Mouse (Mus musculus): ENCODE measurements around the gene Gm11939.
"Not testable (repeated sequence)": the region's sequence is repeated elsewhere in the genome, so short reads cannot be mapped to it uniquely, and the experiment has no call there.

Gm11939 gene

GRCm38 (mm10) chr11:99559366-99559765, at the start of gene Gm11939:
TSS of gene Gm11939 (minus strand) at chr11:99559466.
- DNase-seq (ENCODE audit: low spot score in 2 of 2): no peak

DNA sequence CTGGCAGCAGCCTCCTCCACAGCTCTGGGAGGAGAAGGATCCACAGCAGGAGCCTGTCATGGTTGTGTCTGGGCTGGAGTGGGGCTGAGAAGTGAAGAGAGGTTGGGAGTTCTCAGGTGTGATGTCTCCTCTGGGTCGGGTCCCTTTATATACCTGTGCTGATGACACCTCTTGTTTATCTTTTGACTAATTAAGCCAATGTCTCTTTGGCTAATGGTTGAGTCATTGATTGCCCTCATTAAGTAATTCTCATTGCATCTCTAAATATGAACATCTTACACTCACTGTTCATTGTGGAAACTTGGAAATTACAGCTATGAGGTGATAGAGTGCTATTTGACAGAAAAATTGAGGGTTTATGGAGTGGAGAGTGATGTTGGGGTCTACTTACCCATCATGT, 43.9 kb upstream of the Gm11939 start, which contains the start of gene Gm11938:
Gm11938 (minus strand) TSS at position 101 of the 400 bp plus-strand sequence.
- not testable (repeated sequence) for DNase-seq (ENCODE audit: low spot score in 2 of 2)

- DNase-seq (ENCODE audit: low spot score in 2 of 2): not testable (repeated sequence)
Observed at GRCm38 (mm10) chr11:99597742-99598141, 38.5 kb upstream of the Gm11939 start, which contains the start of gene Krtap9-3. TSS of gene Krtap9-3 (minus strand) at chr11:99598105.

DNA sequence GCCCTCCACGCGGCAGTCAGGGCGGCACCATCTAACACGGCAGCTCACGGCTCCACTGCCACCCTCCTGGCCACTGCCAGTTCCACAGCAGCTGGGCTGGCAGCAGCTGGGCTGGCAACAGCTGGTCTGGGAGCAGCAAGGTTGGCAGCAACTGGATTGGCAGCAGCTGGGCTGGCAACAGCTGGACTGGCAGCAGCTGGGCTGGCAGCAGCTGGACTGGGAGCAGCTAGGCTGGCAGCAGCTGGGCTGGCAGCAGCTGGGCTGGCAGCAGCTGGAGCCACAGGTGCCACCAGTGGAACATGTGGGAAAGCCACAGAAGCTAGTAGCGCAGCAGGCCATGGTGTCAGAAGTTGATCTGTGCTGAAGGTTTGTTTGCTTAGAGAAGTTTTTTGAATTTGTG, 31.7 kb upstream of the Gm11939 start, which contains the start of gene Krtap1-3:
Krtap1-3 (minus strand) TSS at position 359 of the 400 bp plus-strand sequence.
- no peak for DNase-seq (ENCODE audit: low spot score in 2 of 2)

GRCm38 (mm10) chr11:99585096-99585495, 25.8 kb upstream of the Gm11939 start:
- no peak for DNase-seq (ENCODE audit: low spot score in 2 of 2)

GRCm38 (mm10) chr11:99583245-99583704, 24.0 kb upstream of the Gm11939 start, which contains the start of gene Krtap1-4:
TSS of gene Krtap1-4 (minus strand) at chr11:99583654.
- no peak for DNase-seq (ENCODE audit: low spot score in 2 of 2)

GRCm38 (mm10) chr11:99581564-99581963, 22.3 kb upstream of the Gm11939 start:
- no peak for DNase-seq (ENCODE audit: low spot score in 2 of 2)

GRCm38 (mm10) chr11:99581051-99581450, 21.8 kb upstream of the Gm11939 start:
- DNase-seq (ENCODE audit: low spot score in 2 of 2): no peak

GRCm38 (mm10) chr11:99580636-99581035, 21.4 kb upstream of the Gm11939 start, which contains the start of gene Krtap1-5:
TSS of gene Krtap1-5 (minus strand) at chr11:99581016.
- no peak for DNase-seq (ENCODE audit: low spot score in 2 of 2)

- peak; percentile 18 to 63 for DNase-seq (ENCODE audit: low spot score in 2 of 2)
Observed at GRCm38 (mm10) chr11:99574106-99574505, 14.8 kb upstream of the Gm11939 start.

DNA sequence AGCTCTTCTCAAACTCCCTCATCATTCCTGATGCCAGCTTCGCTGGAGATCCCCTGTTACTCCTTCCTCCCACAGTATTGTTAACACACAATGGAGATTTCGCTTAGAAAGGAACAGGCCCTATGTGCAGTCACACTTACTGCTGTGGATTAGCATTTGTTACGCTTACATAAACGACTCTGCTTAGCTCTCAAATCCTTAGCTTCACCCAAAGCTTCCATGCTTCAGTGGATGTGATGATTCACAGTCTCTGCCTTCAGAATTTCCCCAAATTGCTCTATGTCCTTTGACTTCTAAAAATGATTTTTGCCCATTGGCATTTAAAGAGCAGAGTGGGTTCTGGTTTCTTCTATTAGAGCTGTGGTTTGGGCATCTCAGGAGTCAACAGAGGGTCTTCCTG, 13.9 kb upstream of the Gm11939 start:
- DNase-seq (ENCODE audit: low spot score in 2 of 2): no peak

- no peak for DNase-seq (ENCODE audit: low spot score in 2 of 2)
Observed at GRCm38 (mm10) chr11:99566530-99566929, 7.3 kb upstream of the Gm11939 start, which contains the start of gene Krtap3-1. TSS of gene Krtap3-1 (minus strand) at chr11:99566630.

GRCm38 (mm10) chr11:99562580-99562979, 3.3 kb upstream of the Gm11939 start:
- no peak for DNase-seq (ENCODE audit: low spot score in 2 of 2)

DNA sequence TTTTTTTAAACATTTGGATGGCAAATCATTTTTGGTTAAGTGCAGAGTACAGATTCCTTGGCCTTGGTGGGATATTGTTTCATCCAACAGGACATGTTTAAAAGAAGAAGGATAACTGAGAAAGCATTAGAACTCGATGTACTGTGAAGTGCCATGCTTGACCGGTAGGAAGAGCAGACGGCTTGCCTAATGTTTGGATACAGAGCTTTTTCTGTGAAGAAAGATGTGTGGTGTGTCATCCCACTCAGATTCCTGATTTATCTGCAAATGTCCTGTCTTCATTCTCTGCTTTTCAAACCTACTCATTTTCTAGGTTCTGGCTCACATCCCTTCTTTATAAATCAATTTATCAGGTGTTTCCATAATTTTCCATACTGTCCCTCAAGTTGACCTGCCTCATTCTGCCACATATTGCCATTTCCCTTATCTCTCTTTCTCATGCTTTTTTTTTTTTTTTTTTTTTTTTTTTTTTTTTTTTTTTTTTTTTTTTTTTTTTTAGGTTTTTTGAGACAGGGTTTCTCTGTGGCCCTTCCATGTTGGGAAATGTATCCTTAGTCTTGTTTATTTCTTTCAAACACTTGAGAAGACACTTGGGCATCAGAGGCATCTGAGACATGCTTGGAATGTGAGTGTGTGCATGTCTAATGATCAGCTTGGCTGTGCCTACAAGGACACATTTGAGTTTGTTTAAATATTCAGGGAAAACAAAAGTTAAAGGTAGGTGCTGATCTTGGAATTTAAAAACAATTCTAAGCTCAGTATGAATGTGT, 1.1 kb downstream of the Gm11939 start:
- no peak for DNase-seq (ENCODE audit: low spot score in 2 of 2)

DNA sequence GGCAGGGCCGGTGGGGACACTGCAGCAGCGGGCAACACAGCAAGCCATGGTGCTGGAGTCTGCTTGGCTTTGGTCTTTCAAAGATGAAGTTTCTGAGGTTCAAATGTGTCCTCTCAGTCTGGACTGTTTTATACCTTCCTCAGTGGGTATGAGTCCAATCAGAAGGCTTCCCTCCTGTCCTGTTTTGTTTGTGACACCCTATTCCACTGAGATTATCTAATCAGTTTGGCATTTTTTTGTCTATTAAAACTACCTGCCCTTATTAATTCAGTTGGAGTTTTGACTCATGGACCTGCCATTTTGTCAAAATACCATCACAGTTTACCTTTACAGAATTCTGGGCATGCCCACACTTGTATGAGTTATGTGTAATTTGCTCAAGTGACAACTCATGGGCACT, 2.5 kb downstream of the Gm11939 start, which contains the start of gene Krtap3-2:
Krtap3-2 (minus strand) TSS at position 101 of the 400 bp plus-strand sequence.
- DNase-seq (ENCODE audit: low spot score in 2 of 2): no peak

GRCm38 (mm10) chr11:99556195-99556594, 3.1 kb downstream of the Gm11939 start:
- DNase-seq (ENCODE audit: low spot score in 2 of 2): no peak

DNA sequence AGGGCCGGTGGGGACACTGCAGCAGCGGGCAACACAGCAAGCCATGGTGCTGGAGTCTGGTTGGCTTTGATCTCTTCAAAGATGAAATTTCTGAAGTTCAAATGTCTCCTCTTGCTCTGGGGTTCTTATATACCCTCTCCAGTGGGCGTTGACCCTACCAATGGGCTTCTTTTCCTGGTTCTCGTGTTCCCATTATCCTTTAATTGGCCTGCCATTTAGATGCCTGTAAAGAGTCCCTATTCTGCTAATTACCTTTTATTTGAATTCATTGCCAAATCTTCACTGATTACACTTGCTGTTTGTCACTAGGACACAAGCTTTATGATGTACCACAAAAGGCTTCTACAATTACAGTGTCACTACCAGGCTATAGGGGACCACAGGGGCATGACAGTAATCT, 8.5 kb downstream of the Gm11939 start, which contains the start of gene Krtap3-3:
Krtap3-3 (minus strand) TSS at position 101 of the 400 bp plus-strand sequence.
- no peak for DNase-seq (ENCODE audit: low spot score in 2 of 2)

- DNase-seq (ENCODE audit: low spot score in 2 of 2): no peak
Observed at GRCm38 (mm10) chr11:99547892-99548291, 11.4 kb downstream of the Gm11939 start.

GRCm38 (mm10) chr11:99539721-99540120, 19.5 kb downstream of the Gm11939 start:
- DNase-seq (ENCODE audit: low spot score in 2 of 2): peak in 1 of 2 experiments; percentile 23

DNA sequence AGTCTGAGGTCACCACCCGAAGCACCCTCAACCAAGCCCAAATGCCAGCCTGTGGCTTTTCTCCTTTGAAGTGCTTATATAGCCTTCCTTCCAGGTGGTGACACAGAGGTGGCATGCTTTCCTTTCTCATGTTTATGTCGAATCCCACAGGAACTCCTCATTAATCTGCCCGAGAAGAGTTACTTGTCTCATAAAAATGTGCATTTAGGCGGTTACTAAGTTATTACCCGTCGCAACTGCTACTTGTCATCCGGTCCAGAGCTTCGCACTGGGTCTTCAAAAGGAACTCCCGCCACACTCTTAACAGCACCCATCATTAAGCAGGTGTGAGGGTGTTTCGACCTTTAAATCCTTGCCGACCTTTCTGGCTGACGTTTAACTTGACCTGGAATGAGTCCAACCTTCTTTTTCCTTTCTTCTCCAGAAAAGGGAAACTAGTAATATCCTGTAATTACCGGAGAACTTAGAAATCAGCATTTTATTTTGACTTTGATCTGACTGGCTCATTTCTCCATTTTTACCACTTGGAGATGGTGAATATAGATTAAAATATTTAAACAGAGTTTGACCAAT, 37.9 kb downstream of the Gm11939 start, which contains the start of gene Krt39:
Krt39 (minus strand) TSS at position 51 of the 573 bp plus-strand sequence.
- DNase-seq (ENCODE audit: low spot score in 2 of 2): no peak

- DNase-seq (ENCODE audit: low spot score in 2 of 2): no peak
Observed at GRCm38 (mm10) chr11:99514098-99514497, 45.2 kb downstream of the Gm11939 start.
